Mouse (Mus musculus) Patski (cell line): ENCODE data around the gene Ankrd45. TPM values are rescaled to one million over a fixed set of nuclear protein-coding genes. Genes with fewer than 3 reads are reported as not detected.

ENCODE experiments used
- ATAC-seq: fragments of 100-300 bp; one replicate; pipeline ENCODE4 v1.8.0; 2021
- CTCF ChIA-PET: fragments of 350-600 bp; sonication (Branson Sonifier 250); formaldehyde crosslinking; loops from one replicate; lab custom pipeline; 2022; ENCODE audit warnings: inconsistent platforms; lab: Charles Lee
- POLR2A ChIA-PET: fragments of 350-600 bp; sonication (Branson Sonifier 250); formaldehyde crosslinking; loops from one replicate; lab custom pipeline; 2022; ENCODE audit warnings: antibody characterized with exemption, inconsistent platforms; lab: Charles Lee
- DNase-seq: peaks from one replicate; pipeline ENCODE4 v3.0.0-alpha.2; 2011; ENCODE audit warnings: low read depth, low spot score
- H3K27me3 ChIP-seq: fragments of 371-371 bp; one replicate; pipeline ENCODE4 v1.5.1; 2021
- CTCF ChIP-seq: fragments of 100-300 bp; IDR thresholded peaks from one replicate; pipeline ENCODE4 v1.5.1; 2021
- in situ Hi-C: fragments of 300-500 bp; cut with MboI; formaldehyde crosslinking; loops from 3 replicates; pipeline ENCODE4 v1.11.1; 2018; ENCODE audit warnings: low pct_unique_long_range_greater_than_20kb, mixed read lengths
- polyA plus RNA-seq: library from polyadenylated mRNA; unstranded; gene quantifications from one replicate; pipeline ENCODE4 v1.2.3, GENCODE M21; 2021

The Ankrd45 gene
- polyA plus RNA-seq: 0.39 TPM

- DNase-seq (no peak), ATAC-seq (no peak)
- TF ChIP-seq CTCF: no peak
- ChIA-PET POLR2A (no interaction called here), CTCF (no interaction called here)
- H3K27me3 ChIP-seq: no peaks in the 10 kb centered on the region
- in situ Hi-C loops: no loop called here
Measured at GRCm38 (mm10) chr1:161142531-161143159, at the start of gene Ankrd45. Ankrd45 (plus strand) TSS chr1:161142691.

GRCm38 (mm10) chr1:161099721-161100405, 42.6 kb upstream of the Ankrd45 start:
- POLR2A ChIA-PET: no interaction called here
- in situ Hi-C loops: no loop called here
- CTCF ChIA-PET: no interaction called here
- no peak for TF ChIP-seq CTCF
- DNase-seq (no peak), ATAC-seq (no peak)
- no peaks in the 10 kb centered on the region for H3K27me3 ChIP-seq

GRCm38 (mm10) chr1:161103842-161104241, 38.6 kb upstream of the Ankrd45 start:
- H3K27me3 ChIP-seq: no peaks in the 10 kb centered on the region
- no peak for TF ChIP-seq CTCF
- in situ Hi-C loops: no loop called here
- ATAC-seq (no peak), DNase-seq (no peak)
- ChIA-PET CTCF (no interaction called here), POLR2A (no interaction called here)

- CTCF ChIA-PET: interaction anchor here (1.1 kb wide), 1 partner anchor 20 kb away, joined by 3 read pairs; no protein-coding TSS in a partner anchor
- in situ Hi-C loops: no loop called here
- no peak for TF ChIP-seq CTCF
Measured at GRCm38 (mm10) chr1:161109216-161109615, 33.3 kb upstream of the Ankrd45 start.

DNA sequence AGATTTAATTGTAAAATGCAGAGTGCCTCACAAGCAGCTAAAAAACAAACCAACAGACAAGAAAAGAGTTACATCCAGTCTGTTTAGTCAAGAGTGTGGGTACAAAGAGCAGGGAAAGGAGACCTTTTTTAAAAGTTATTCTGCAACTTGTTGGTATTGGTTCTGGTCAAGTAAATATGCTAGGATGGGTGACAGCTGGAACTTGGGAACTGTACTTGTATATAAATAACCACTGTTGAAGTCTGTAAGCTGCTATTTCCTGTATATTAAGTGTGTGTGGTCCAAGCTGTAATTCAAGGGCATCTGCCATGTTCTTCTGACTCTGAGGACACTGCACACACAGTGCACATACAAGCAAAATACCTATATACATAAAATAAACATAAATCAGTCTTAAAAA, 27.9 kb upstream of the Ankrd45 start:
- ATAC-seq: no peak
- CTCF ChIA-PET: no interaction called here
- POLR2A ChIA-PET: interaction anchor here (0.9 kb wide), 1 partner anchor 17 kb away, joined by 3 read pairs; the partner anchor contains the start of gene Klhl20
- in situ Hi-C loops: no loop called here
- DNase-seq: no peak
- no peak for TF ChIP-seq CTCF
- H3K27me3 ChIP-seq: no peaks in the 10 kb centered on the region

More at GRCm38 (mm10) chr1:161109216-161109615, 33.3 kb upstream of the Ankrd45 start:
- POLR2A ChIA-PET: no interaction called here
- no peak for DNase-seq
- no peak for ATAC-seq
- H3K27me3 ChIP-seq: no peaks in the 10 kb centered on the region

GRCm38 (mm10) chr1:161122661-161123418, 19.7 kb upstream of the Ankrd45 start:
- POLR2A ChIA-PET: interaction anchor here (1.1 kb wide), 1 partner anchor 12 kb away, joined by 3 read pairs; no protein-coding TSS in a partner anchor
- no peak for TF ChIP-seq CTCF
- no peaks in the 10 kb centered on the region for H3K27me3 ChIP-seq
- ATAC-seq (no peak), DNase-seq (no peak)
- CTCF ChIA-PET: interaction anchor here (1.0 kb wide), 1 partner anchor 16 kb away, joined by 3 read pairs; no protein-coding TSS in a partner anchor
- in situ Hi-C loops: no loop called here

GRCm38 (mm10) chr1:161126461-161126860, 16.0 kb upstream of the Ankrd45 start:
- in situ Hi-C loops: no loop called here
- ChIA-PET CTCF (interaction anchor here (0.7 kb wide), 1 partner anchor 16 kb away, joined by 3 read pairs; no protein-coding TSS in a partner anchor), POLR2A (no interaction called here)
- H3K27me3 ChIP-seq: no peaks in the 10 kb centered on the region
- TF ChIP-seq CTCF: no peak
- ATAC-seq (no peak), DNase-seq (no peak)

GRCm38 (mm10) chr1:161130726-161131664, 11.5 kb upstream of the Ankrd45 start, which contains the start of gene Klhl20:
Klhl20 (minus strand) TSS chr1:161131511.
- ATAC-seq (peak; percentile 95), DNase-seq (peak; percentile 69)
- no peak for TF ChIP-seq CTCF
- ChIA-PET CTCF (interaction anchor here (1.0 kb wide), 1 partner anchor 20 kb away, joined by 3 read pairs; no protein-coding TSS in a partner anchor), POLR2A (interaction anchor here (0.6 to 1.4 kb wide), 3 partner anchors 17 to 95 kb away, joined by 3 read pairs; no protein-coding TSS in a partner anchor)
- no peaks in the 10 kb centered on the region for H3K27me3 ChIP-seq
- in situ Hi-C loops: no loop called here

DNA sequence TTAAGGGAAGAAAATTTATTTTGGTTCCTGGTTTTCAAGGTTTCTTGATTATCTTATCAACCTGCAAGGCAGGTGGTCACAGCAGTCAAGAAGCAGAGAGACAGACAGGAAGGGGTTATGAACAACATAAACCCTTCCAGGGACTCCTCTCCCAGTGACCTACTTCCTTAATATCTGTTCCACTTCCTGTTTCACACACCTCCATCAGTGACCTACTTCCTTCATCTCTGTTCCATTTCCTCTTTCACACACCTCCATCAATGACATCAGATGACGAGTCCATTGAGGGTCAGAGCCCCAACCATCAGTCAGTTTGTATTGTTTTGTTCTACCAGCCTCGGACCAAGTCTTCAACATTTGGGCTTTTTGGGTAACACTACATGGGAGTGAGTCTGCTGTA, 3.0 kb upstream of the Ankrd45 start:
- ChIA-PET CTCF (interaction anchor here (0.7 to 1.1 kb wide), 2 partner anchors 10 to 11 kb away, joined by 3 read pairs; no protein-coding TSS in a partner anchor), POLR2A (no interaction called here)
- DNase-seq: no peak
- no peak for TF ChIP-seq CTCF
- H3K27me3 ChIP-seq: no peaks in the 10 kb centered on the region
- in situ Hi-C loops: no loop called here
- ATAC-seq: no peak
